Mouse (Mus musculus): Measurements from ENCODE around the gene Inpp4b. TPM values are rescaled to one million over a fixed set of nuclear protein-coding genes. Genes with fewer than 3 reads are reported as not detected.

The Inpp4b gene
- polyA plus RNA-seq, 1 experiment from 2014 or later, result 3.2 TPM

GRCm38 (mm10) chr8:81784775-81785174 is 442.4 kb downstream of the Inpp4b start:
- H3K4me1 ChIP-seq (replicated peaks; ENCODE audit: control insufficient read depth, insufficient read depth), result no peaks in the 10 kb centered on the region
- no peak overlapping the region for H3K4me3 ChIP-seq (ENCODE audit: low read depth, low read length)
- H3K27me3 ChIP-seq (ENCODE audit: control insufficient read depth, insufficient read depth, low read length), result no peaks in the 10 kb centered on the region
- no peak overlapping the region for H3K27ac ChIP-seq (replicated peaks)
- WGBS, result 75% methylated on average over 3 of the region's 3 CpGs
- ATAC-seq (ENCODE audit: low FRiP score, low TSS enrichment), result no peak
- H3K4me2 ChIP-seq (replicated peaks; ENCODE audit: low read depth), result no peak overlapping the region
- H3K9me3 ChIP-seq (ENCODE audit: control insufficient read depth, low read length), result no peaks in the 10 kb centered on the region
- no peaks in the 10 kb centered on the region for H3K36me3 ChIP-seq (ENCODE audit: control insufficient read depth, insufficient read depth, low read length)
- no peak for DNase-seq (ENCODE audit: low spot score)
- no peak overlapping the region for H3K9ac ChIP-seq (ENCODE audit: low read length)
- TF ChIP-seq EP300 (optimal IDR thresholded peaks at IDR 0.05) (no peak), CTCF (IDR thresholded peaks at IDR 0.05; ENCODE audit: low read depth) (no peak)

DNA sequence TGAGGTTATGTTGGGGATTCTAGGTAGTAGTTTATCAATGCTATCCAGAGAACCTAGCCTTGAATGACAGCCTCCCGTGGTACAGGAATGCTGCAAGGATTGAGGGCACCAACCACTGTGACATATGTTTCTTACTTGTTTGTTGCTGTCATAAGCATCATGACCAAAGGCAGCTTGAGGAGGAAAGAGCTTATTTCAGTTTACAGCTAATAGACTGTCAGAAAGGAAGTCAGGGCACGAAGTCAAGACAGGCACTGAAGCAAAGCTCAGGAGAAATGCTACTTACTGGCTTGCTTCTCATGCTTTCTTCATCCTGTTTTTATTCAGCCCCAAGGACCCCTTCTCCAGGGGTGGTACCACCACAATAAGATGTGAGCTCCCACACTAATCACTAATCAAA is 446.1 kb downstream of the Inpp4b start:
- ATAC-seq (ENCODE audit: low FRiP score, low TSS enrichment) (no peak), DNase-seq (ENCODE audit: low spot score) (no peak)
- Histone ChIP-seq H3K9ac (ENCODE audit: low read length) (no peak overlapping the region), H3K36me3 (ENCODE audit: control insufficient read depth, insufficient read depth, low read length) (no peaks in the 10 kb centered on the region), H3K27ac (replicated peaks) (no peak overlapping the region), H3K9me3 (ENCODE audit: control insufficient read depth, low read length) (no peaks in the 10 kb centered on the region), H3K4me2 (replicated peaks; ENCODE audit: low read depth) (no peak overlapping the region), H3K4me3 (ENCODE audit: low read depth, low read length) (no peak overlapping the region), H3K4me1 (replicated peaks; ENCODE audit: control insufficient read depth, insufficient read depth) (no peaks in the 10 kb centered on the region), H3K27me3 (ENCODE audit: control insufficient read depth, insufficient read depth, low read length) (no peaks in the 10 kb centered on the region)
- TF ChIP-seq EP300 (optimal IDR thresholded peaks at IDR 0.05) (no peak), CTCF (IDR thresholded peaks at IDR 0.05; ENCODE audit: low read depth) (no peak)
- 65% methylated on average over 2 of the region's 2 CpGs for WGBS

GRCm38 (mm10) chr8:81792649-81793048 is 450.3 kb downstream of the Inpp4b start:
- Histone ChIP-seq H3K36me3 (ENCODE audit: control insufficient read depth, insufficient read depth, low read length) (no peaks in the 10 kb centered on the region), H3K4me3 (ENCODE audit: low read depth, low read length) (no peak overlapping the region), H3K27ac (replicated peaks) (no peak overlapping the region), H3K9ac (ENCODE audit: low read length) (no peak overlapping the region), H3K9me3 (ENCODE audit: control insufficient read depth, low read length) (no peaks in the 10 kb centered on the region), H3K27me3 (ENCODE audit: control insufficient read depth, insufficient read depth, low read length) (no peaks in the 10 kb centered on the region), H3K4me2 (replicated peaks; ENCODE audit: low read depth) (no peak overlapping the region), H3K4me1 (replicated peaks; ENCODE audit: control insufficient read depth, insufficient read depth) (no peaks in the 10 kb centered on the region)
- no peak for ATAC-seq (ENCODE audit: low FRiP score, low TSS enrichment)
- TF ChIP-seq CTCF (IDR thresholded peaks at IDR 0.05; ENCODE audit: low read depth) (no peak), EP300 (optimal IDR thresholded peaks at IDR 0.05) (no peak)
- no peak for DNase-seq (ENCODE audit: low spot score)
- 48% methylated on average over 5 of the region's 5 CpGs for WGBS

DNA sequence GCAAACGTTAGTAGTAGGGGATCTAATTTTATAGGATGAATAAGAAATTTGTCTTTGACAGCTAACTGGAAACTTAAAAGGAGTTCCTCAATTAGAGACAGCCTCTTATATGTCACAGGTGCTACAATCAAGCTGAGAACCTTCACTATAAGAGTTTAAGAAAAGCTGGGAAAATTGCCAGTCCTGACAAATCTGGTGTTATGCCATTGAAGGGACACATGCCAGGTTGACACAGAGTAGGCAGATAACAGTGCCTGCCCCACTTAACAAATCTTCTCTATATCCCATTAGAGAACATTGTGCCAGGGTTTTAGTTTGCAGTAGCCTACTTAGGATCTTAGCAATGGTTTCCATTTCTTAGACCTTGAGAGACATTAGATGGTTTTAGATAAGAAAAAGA is 456.1 kb downstream of the Inpp4b start:
- DNase-seq (ENCODE audit: low spot score) (no peak), ATAC-seq (ENCODE audit: low FRiP score, low TSS enrichment) (no peak)
- H3K9ac ChIP-seq (ENCODE audit: low read length), result no peak overlapping the region
- no peaks in the 10 kb centered on the region for H3K4me1 ChIP-seq (replicated peaks; ENCODE audit: control insufficient read depth, insufficient read depth)
- H3K27me3 ChIP-seq (ENCODE audit: control insufficient read depth, insufficient read depth, low read length), result no peaks in the 10 kb centered on the region
- no peak for TF ChIP-seq CTCF (IDR thresholded peaks at IDR 0.05; ENCODE audit: low read depth)
- no peak for TF ChIP-seq EP300 (optimal IDR thresholded peaks at IDR 0.05)
- H3K27ac ChIP-seq (replicated peaks), result no peak overlapping the region
- 51% methylated on average over 1 of the region's 1 CpGs for WGBS
- no peak overlapping the region for H3K4me2 ChIP-seq (replicated peaks; ENCODE audit: low read depth)
- H3K9me3 ChIP-seq (ENCODE audit: control insufficient read depth, low read length), result no peaks in the 10 kb centered on the region
- H3K4me3 ChIP-seq (ENCODE audit: low read depth, low read length), result no peak overlapping the region
- H3K36me3 ChIP-seq (ENCODE audit: control insufficient read depth, insufficient read depth, low read length), result no peaks in the 10 kb centered on the region

DNA sequence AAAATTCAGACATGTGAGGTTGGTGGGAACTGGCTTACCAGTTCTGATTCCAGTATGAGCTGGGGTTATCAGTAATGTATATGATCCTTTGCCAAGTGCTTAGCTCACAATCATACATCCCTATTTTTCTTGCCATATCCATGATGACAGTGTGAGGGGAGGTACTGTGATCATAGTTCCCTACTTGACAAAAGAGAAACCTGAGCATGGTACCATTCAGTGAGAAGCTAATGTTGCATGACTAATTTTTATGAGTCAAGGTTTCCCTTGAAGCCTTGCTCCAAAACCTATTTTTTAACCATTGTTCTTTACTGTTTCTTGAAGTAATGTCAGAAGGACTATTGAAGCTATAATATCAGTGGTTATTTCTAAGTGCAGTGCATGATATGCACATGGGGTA is 458.4 kb downstream of the Inpp4b start:
- no peak overlapping the region for H3K9ac ChIP-seq (ENCODE audit: low read length)
- no peaks in the 10 kb centered on the region for H3K4me1 ChIP-seq (replicated peaks; ENCODE audit: control insufficient read depth, insufficient read depth)

GRCm38 (mm10) chr8:81806797-81807196 is 464.4 kb downstream of the Inpp4b start:
- Histone ChIP-seq H3K36me3 (ENCODE audit: control insufficient read depth, insufficient read depth, low read length) (no peaks in the 10 kb centered on the region), H3K27ac (replicated peaks) (no peak overlapping the region), H3K27me3 (ENCODE audit: control insufficient read depth, insufficient read depth, low read length) (no peaks in the 10 kb centered on the region), H3K4me1 (replicated peaks; ENCODE audit: control insufficient read depth, insufficient read depth) (no peaks in the 10 kb centered on the region), H3K9ac (ENCODE audit: low read length) (no peak overlapping the region), H3K4me3 (ENCODE audit: low read depth, low read length) (no peak overlapping the region), H3K4me2 (replicated peaks; ENCODE audit: low read depth) (no peak overlapping the region), H3K9me3 (ENCODE audit: control insufficient read depth, low read length) (no peaks in the 10 kb centered on the region)
- peak; percentile 77; the same call in 1 of the 2 replicates for ATAC-seq (ENCODE audit: low FRiP score, low TSS enrichment)
- TF ChIP-seq CTCF (IDR thresholded peaks at IDR 0.05; ENCODE audit: low read depth) (peak; percentile 96), EP300 (optimal IDR thresholded peaks at IDR 0.05) (no peak)
- peak; percentile 70 for DNase-seq (ENCODE audit: low spot score)

More for the DNA sequence above, 458.4 kb downstream of the Inpp4b start:
- no peaks in the 10 kb centered on the region for H3K9me3 ChIP-seq (ENCODE audit: control insufficient read depth, low read length)
- H3K4me3 ChIP-seq (ENCODE audit: low read depth, low read length), result no peak overlapping the region
- no peak for TF ChIP-seq EP300 (optimal IDR thresholded peaks at IDR 0.05)
- no peak for TF ChIP-seq CTCF (IDR thresholded peaks at IDR 0.05; ENCODE audit: low read depth)
- H3K27me3 ChIP-seq (ENCODE audit: control insufficient read depth, insufficient read depth, low read length), result no peaks in the 10 kb centered on the region
- ATAC-seq (ENCODE audit: low FRiP score, low TSS enrichment), result no peak
- no peak for DNase-seq (ENCODE audit: low spot score)
- H3K36me3 ChIP-seq (ENCODE audit: control insufficient read depth, insufficient read depth, low read length), result no peaks in the 10 kb centered on the region
- no peak overlapping the region for H3K4me2 ChIP-seq (replicated peaks; ENCODE audit: low read depth)
- H3K27ac ChIP-seq (replicated peaks), result no peak overlapping the region

Data from stomach, postnatal 0 days (tissue).